Mouse (Mus musculus) bone marrow macrophage, adult 2 months (primary cell): ENCODE measurements at regions not wholly inside any gene's neighbourhood (a gene's known extent, or its start where the extent isn't known, plus 50 kb on each side); places are given as distances from the start of the nearest gene placed in this dataset.

Experiments used
- CTCF ChIP-seq: IDR thresholded peaks from 2 replicates; pipeline ENCODE4 v1.5.1; 2012; ENCODE audit warnings: low read depth, mild to moderate bottlenecking, low read length, moderate library complexity
- POLR2A ChIP-seq: IDR thresholded peaks from 2 replicates; pipeline ENCODE4 v1.6.1; 2012; ENCODE audit warnings: mild to moderate bottlenecking, low read depth, low read length, borderline replicate concordance

GRCm38 (mm10) chr4:56652819-56653218 lies 87.1 kb upstream of the Gm26657 start:
- TF ChIP-seq CTCF (no peak), POLR2A (no peak)
